In genomic region chr12:113030046-113030445, GRCm38 (mm10) we compare ENCODE assay signal across 23 mouse cellular contexts. TPM values are rescaled to one million over a fixed set of nuclear protein-coding genes. Genes with fewer than 3 reads are reported as not detected.
DNase-seq lines count a peak whose midpoint lies in the region; ATAC-seq and TF ChIP-seq lines count a peak whose summit lies in the region.
"Had no signal": no experiment of that assay in that cellular context is flagged by ENCODE, and none has a peak within 500 bp of the region (broad histone marks: within the 10 kb centered on the region; RNA-seq: fewer than 3 reads in every experiment).

No protein-coding gene starts in this region.

- H3K36me3 ChIP-seq in kidney, embryonic 14.5 days (ENCODE audit: control insufficient read depth, insufficient read depth, low read length) = no peaks in the 10 kb centered on the region
- 0 out of 2 replicates have a peak, but pooled peaks cover 8% of the 10 kb centered on the region for H3K36me3 ChIP-seq in stomach, embryonic 16.5 days (ENCODE audit: control insufficient read depth, insufficient read depth, low read length)
- no peaks in the 10 kb centered on the region; the same call in 1 of the 2 replicates for H3K36me3 ChIP-seq in stomach, postnatal 0 days (ENCODE audit: control insufficient read depth, insufficient read depth, low read length)
- H3K36me3 ChIP-seq in liver, embryonic 15.5 days (replicated peaks) = peaks cover 23% of the 10 kb centered on the region
- H3K36me3 ChIP-seq: midbrain, embryonic 15.5 days had no signal

- no peak overlapping the region for H3K4me3 ChIP-seq in kidney, embryonic 14.5 days (ENCODE audit: low read length)
- no peak overlapping the region for H3K4me3 ChIP-seq in stomach, embryonic 16.5 days (replicated peaks; ENCODE audit: low read length)
- no peak overlapping the region for H3K4me3 ChIP-seq in stomach, postnatal 0 days (ENCODE audit: low read depth, low read length)
- no peak overlapping the region for H3K4me3 ChIP-seq in liver, embryonic 15.5 days (replicated peaks)
- H3K4me3 ChIP-seq: forebrain, embryonic 13.5 days; heart, embryonic 10.5 days; midbrain, embryonic 15.5 days; neural tube, embryonic 15.5 days had no signal

- DNase-seq in kidney, postnatal 25 days = no peak
- no peak for DNase-seq in stomach, postnatal 0 days (ENCODE audit: low spot score)
- DNase-seq in embryo, embryonic 10.5 days (ENCODE audit: low spot score) = no peak
- DNase-seq in cerebellum, postnatal 10 days = no peak
- DNase-seq: adrenal gland, postnatal 36 days; B cell, adult 2 months; cerebellum, adult 18-20 months; cerebellum, postnatal 36 days; gastrocnemius, postnatal 36 days; kidney, adult 2 months; spleen, adult 18-20 months had no signal

- ATAC-seq in kidney, embryonic 14.5 days (ENCODE audit: low FRiP score, low TSS enrichment) = peak; percentile 10; the same call in 1 of the 2 replicates
- ATAC-seq in stomach, embryonic 16.5 days (ENCODE audit: insufficient read depth, low FRiP score) = no peak
- no peak; the same call in 1 of the 2 replicates for ATAC-seq in stomach, postnatal 0 days (ENCODE audit: low FRiP score, low TSS enrichment)
- ATAC-seq in liver, embryonic 15.5 days (ENCODE audit: insufficient read depth) = no peak
- ATAC-seq: forebrain, embryonic 13.5 days; midbrain, embryonic 15.5 days had no signal

- 32% methylated on average over 4 of the region's 4 CpGs for WGBS in kidney, embryonic 14.5 days
- 41% methylated on average over 4 of the region's 4 CpGs for WGBS in stomach, embryonic 16.5 days
- 51% methylated on average over 4 of the region's 4 CpGs for WGBS in stomach, postnatal 0 days
- WGBS in liver, embryonic 15.5 days (ENCODE audit: insufficient replicate concordance) = 61% methylated on average over 4 of the region's 4 CpGs

- no peak overlapping the region for H3K4me2 ChIP-seq in kidney, embryonic 14.5 days (replicated peaks; ENCODE audit: low read depth, low read length)
- H3K4me2 ChIP-seq in stomach, embryonic 16.5 days (ENCODE audit: low read depth, low read length) = no peak overlapping the region
- H3K4me2 ChIP-seq in stomach, postnatal 0 days (replicated peaks; ENCODE audit: low read depth) = no peak overlapping the region
- no peak overlapping the region for H3K4me2 ChIP-seq in liver, embryonic 15.5 days
- H3K4me2 ChIP-seq: forebrain, embryonic 13.5 days; hindbrain, embryonic 14.5 days; midbrain, embryonic 15.5 days; neural tube, embryonic 15.5 days had no signal

- peaks cover 21% of the 10 kb centered on the region; the same call in 1 of the 2 replicates for H3K4me1 ChIP-seq in kidney, embryonic 14.5 days (ENCODE audit: control insufficient read depth, insufficient read depth, low read length)
- 0 out of 2 replicates have a peak, but pooled peaks cover 8% of the 10 kb centered on the region for H3K4me1 ChIP-seq in stomach, embryonic 16.5 days (ENCODE audit: control insufficient read depth, insufficient read depth, low read length)
- no peaks in the 10 kb centered on the region for H3K4me1 ChIP-seq in stomach, postnatal 0 days (replicated peaks; ENCODE audit: control insufficient read depth, insufficient read depth)
- H3K4me1 ChIP-seq in liver, embryonic 15.5 days (replicated peaks) = peaks cover 73% of the 10 kb centered on the region

- TF ChIP-seq CTCF in stomach, postnatal 0 days (IDR thresholded peaks at IDR 0.05; ENCODE audit: low read depth) = no peak

- H3K27ac ChIP-seq in kidney, embryonic 14.5 days (ENCODE audit: low read depth, low read length) = no peak overlapping the region
- H3K27ac ChIP-seq in stomach, embryonic 16.5 days (ENCODE audit: low read length) = no peak overlapping the region
- no peak overlapping the region for H3K27ac ChIP-seq in stomach, postnatal 0 days (replicated peaks)
- peak overlapping the region; percentile 89 for H3K27ac ChIP-seq in liver, embryonic 15.5 days (replicated peaks)
- H3K27ac ChIP-seq: heart, embryonic 10.5 days; hindbrain, embryonic 14.5 days; midbrain, embryonic 15.5 days; neural tube, embryonic 15.5 days had no signal

- H3K27me3 ChIP-seq in kidney, embryonic 14.5 days (ENCODE audit: control insufficient read depth, insufficient read depth, low read length) = no peaks in the 10 kb centered on the region
- H3K27me3 ChIP-seq in stomach, embryonic 16.5 days (ENCODE audit: control insufficient read depth, insufficient read depth, low read length) = no peaks in the 10 kb centered on the region
- no peaks in the 10 kb centered on the region for H3K27me3 ChIP-seq in stomach, postnatal 0 days (ENCODE audit: control insufficient read depth, insufficient read depth, low read length)
- H3K27me3 ChIP-seq in liver, embryonic 15.5 days = no peaks in the 10 kb centered on the region
- H3K27me3 ChIP-seq: forebrain, embryonic 13.5 days; midbrain, embryonic 15.5 days; neural tube, embryonic 15.5 days had no signal

- TF ChIP-seq EP300 in stomach, postnatal 0 days (optimal IDR thresholded peaks at IDR 0.05) = no peak

- H3K9ac ChIP-seq in kidney, embryonic 14.5 days (ENCODE audit: low read depth, low read length) = no peak overlapping the region
- H3K9ac ChIP-seq in stomach, embryonic 16.5 days (ENCODE audit: low read length) = peak overlapping the region; percentile 3; the same call in 1 of the 2 replicates
- no peak overlapping the region for H3K9ac ChIP-seq in stomach, postnatal 0 days (ENCODE audit: low read length)
- H3K9ac ChIP-seq in liver, embryonic 15.5 days = 0 out of 2 replicates have a peak overlapping the region, but pooled peaks have one; percentile 8
- H3K9ac ChIP-seq: forebrain, embryonic 13.5 days; hindbrain, embryonic 14.5 days; midbrain, embryonic 15.5 days; neural tube, embryonic 15.5 days had no signal

- no peaks in the 10 kb centered on the region for H3K9me3 ChIP-seq in kidney, embryonic 14.5 days (ENCODE audit: control insufficient read depth, low read length)
- no peaks in the 10 kb centered on the region for H3K9me3 ChIP-seq in stomach, embryonic 16.5 days (replicated peaks; ENCODE audit: control insufficient read depth, low read length)
- no peaks in the 10 kb centered on the region for H3K9me3 ChIP-seq in stomach, postnatal 0 days (ENCODE audit: control insufficient read depth, low read length)
- no peaks in the 10 kb centered on the region for H3K9me3 ChIP-seq in liver, embryonic 15.5 days (replicated peaks)
- H3K9me3 ChIP-seq: forebrain, embryonic 13.5 days; heart, embryonic 10.5 days; midbrain, embryonic 15.5 days; neural tube, embryonic 15.5 days had no signal

RNA-seq across cellular contexts. Expression of gene Pacs2, which starts 15.7 kb away (rescaled TPM):
- 12.6 and 14.6 TPM in 2 replicates for polyA plus RNA-seq in kidney, embryonic 14.5 days (2014; fragmentation: Nextera tagmentation; extraction: Ambion mirVana)
- 9.7 and 11.2 TPM in 2 replicates for polyA plus RNA-seq in stomach, embryonic 16.5 days (2015; fragmentation: Nextera tagmentation; extraction: Ambion mirVana)
- polyA plus RNA-seq in stomach, postnatal 0 days (2015; fragmentation: Nextera tagmentation; extraction: Ambion mirVana) = 4.1 and 5.1 TPM in 2 replicates
- polyA plus RNA-seq in liver, embryonic 15.5 days (2015; fragmentation: Nextera tagmentation; extraction: Ambion mirVana) = 6.1 and 6.7 TPM in 2 replicates

RNA-seq across cellular contexts. Expression of gene Brf1, which starts 29.5 kb away (rescaled TPM):
- polyA plus RNA-seq in kidney, embryonic 14.5 days (2014; fragmentation: Nextera tagmentation; extraction: Ambion mirVana) = 38.2 and 75.6 TPM in 2 replicates
- polyA plus RNA-seq in stomach, embryonic 16.5 days (2015; fragmentation: Nextera tagmentation; extraction: Ambion mirVana) = 50.3 and 53.9 TPM in 2 replicates
- 22.3 and 27.6 TPM in 2 replicates for polyA plus RNA-seq in stomach, postnatal 0 days (2015; fragmentation: Nextera tagmentation; extraction: Ambion mirVana)
- polyA plus RNA-seq in liver, embryonic 15.5 days (2015; fragmentation: Nextera tagmentation; extraction: Ambion mirVana) = 26.3 and 29.2 TPM in 2 replicates

RNA-seq across cellular contexts. Expression of gene Tex22, which starts 44.3 kb away (rescaled TPM):
- polyA plus RNA-seq in kidney, embryonic 14.5 days (2014; fragmentation: Nextera tagmentation; extraction: Ambion mirVana) = not detected in 2 replicates
- not detected in 2 replicates for polyA plus RNA-seq in stomach, embryonic 16.5 days (2015; fragmentation: Nextera tagmentation; extraction: Ambion mirVana)
- not detected in 2 replicates for polyA plus RNA-seq in stomach, postnatal 0 days (2015; fragmentation: Nextera tagmentation; extraction: Ambion mirVana)
- polyA plus RNA-seq in liver, embryonic 15.5 days (2015; fragmentation: Nextera tagmentation; extraction: Ambion mirVana) = not detected in 2 replicates
- polyA plus RNA-seq: forebrain, embryonic 13.5 days; heart, embryonic 10.5 days; heart, postnatal 0 days; neural tube, embryonic 15.5 days; stomach, embryonic 14.5 days; thymus, postnatal 0 days; urinary bladder, adult 2 months had no signal

RNA-seq across cellular contexts. Expression of gene Btbd6, which starts 53.8 kb away (rescaled TPM):
- 22.3 and 23.1 TPM in 2 replicates for polyA plus RNA-seq in kidney, embryonic 14.5 days (2014; fragmentation: Nextera tagmentation; extraction: Ambion mirVana)
- polyA plus RNA-seq in stomach, embryonic 16.5 days (2015; fragmentation: Nextera tagmentation; extraction: Ambion mirVana) = 16.2 and 20.6 TPM in 2 replicates
- 17.1 and 19.7 TPM in 2 replicates for polyA plus RNA-seq in stomach, postnatal 0 days (2015; fragmentation: Nextera tagmentation; extraction: Ambion mirVana)
- polyA plus RNA-seq in liver, embryonic 15.5 days (2015; fragmentation: Nextera tagmentation; extraction: Ambion mirVana) = 5.5 and 5.8 TPM in 2 replicates

Comparison
In these comparisons a context has a peak if more than half of its experiments do, and no peak if none do; other contexts are left out.
1. H3K9ac ChIP-seq: peak in stomach, embryonic 16.5 days (single experiment) and liver, embryonic 15.5 days (single experiment); none in kidney, embryonic 14.5 days (single experiment) and stomach, postnatal 0 days (single experiment).